Mouse (Mus musculus) heart, postnatal 36 days (tissue): ENCODE results near the gene Ddr1. TPM values are rescaled to one million over a fixed set of nuclear protein-coding genes. Genes with fewer than 3 reads are reported as not detected.

Experiments used
- DNase-seq, 2 experiments: peaks; one replicate each; pipeline ENCODE4 v3.0.0; 2021 to 2022
- intact Hi-C: fragments of 180-260 bp; cut with DNase I; formaldehyde crosslinking; loops from one replicate; pipeline ENCODE4 v1.15.1; 2025
- total RNA-seq, 2 experiments: library from RNA; stranded (reverse); gene quantifications; 2 replicates each; pipeline ENCODE4 v1.2.3; 2021

Ddr1 gene
- total RNA-seq, 2 experiments from 2014 or later, result 29.3 to 37.4 TPM

DNA sequence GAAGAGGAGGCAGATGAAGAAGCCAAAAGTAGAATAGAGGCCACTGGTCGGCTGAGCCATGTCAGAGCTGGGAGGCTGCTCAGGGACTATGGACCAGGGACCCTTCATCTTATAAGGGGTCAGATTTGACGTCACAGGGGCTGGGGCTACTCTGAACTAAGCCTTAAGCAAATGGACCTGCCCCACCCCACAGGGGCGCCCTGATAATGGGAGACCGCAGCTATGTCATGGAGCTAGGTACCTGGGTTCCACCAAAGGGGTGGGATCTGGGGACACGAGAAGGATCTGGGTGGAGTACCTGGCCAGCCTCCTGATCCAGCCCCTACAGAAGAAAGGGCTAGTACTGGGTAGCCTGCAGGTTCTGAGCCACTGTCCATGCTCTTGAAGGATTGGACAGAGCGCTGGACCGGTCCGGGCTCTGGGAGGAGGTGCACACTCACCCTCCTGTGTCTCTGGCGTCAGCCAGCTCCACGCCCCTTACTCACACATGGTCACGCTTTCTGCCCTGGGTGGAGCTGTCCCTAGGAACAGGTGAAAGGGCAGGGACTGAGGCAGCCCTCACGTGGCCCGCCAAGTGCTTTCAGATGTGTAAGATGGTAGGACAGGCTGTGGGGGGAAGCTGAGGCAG lies 60.7 kb downstream of the Ddr1 start, which contains the start of gene Mucl3:
Mucl3 (minus strand) TSS at position 87 of the 628 bp plus-strand sequence.
- DNase-seq, result no peak
- intact Hi-C loops, result no loop called here

DNA sequence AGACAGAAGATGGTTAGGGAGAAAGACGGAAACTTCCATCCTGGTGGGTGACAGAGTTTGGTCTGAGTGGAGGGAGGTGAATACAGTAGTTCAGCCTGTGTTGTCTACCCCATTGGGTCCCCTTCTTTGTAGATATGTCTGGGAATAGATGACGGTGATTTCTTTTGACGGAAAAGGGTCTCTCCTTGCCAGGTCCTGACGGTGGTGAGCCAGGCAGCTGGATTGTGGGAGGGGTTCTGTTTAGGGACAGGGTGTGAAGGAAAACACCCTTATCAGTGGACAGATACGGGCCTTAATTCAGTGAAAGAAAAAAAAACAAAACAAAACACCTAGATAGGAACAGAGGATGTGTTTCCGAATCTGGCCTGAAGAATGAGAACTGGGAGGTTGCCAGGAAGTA lies 65.1 kb downstream of the Ddr1 start:
- intact Hi-C loops, result no loop called here
- DNase-seq, result no peak

DNA sequence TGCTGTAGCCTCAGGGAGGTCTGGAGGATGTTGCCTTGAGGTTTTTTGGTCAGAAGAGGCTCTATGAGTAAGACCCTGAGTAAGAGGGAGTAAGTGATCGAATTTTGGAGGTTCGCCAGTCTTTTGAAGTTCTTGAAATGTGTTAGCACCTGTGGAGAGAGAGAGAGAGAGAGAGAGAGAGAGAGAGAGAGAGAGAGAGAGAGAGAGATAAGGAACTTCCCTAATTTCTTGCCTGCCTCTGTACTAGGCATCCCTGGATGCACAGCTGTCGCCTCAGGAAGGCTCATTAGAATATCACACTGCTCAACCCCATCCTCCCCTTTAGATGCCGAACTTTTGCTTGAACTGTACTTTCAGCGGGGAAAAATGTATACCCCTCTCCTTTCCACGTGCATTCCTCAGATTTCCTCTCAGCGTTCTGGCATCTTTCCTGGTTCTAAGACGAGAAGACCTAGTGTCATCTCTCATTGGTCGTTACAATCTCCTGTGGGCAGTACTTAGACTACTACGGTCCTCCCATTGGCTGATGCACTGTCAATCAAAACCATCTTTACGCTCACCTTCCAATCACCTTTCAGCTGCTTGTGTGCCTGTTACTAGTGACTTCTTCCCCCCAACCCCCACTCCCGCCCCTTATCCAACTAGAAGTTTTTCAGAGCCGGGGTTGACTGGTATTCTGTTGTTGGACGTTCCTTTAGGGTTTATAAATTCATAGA lies 65.8 kb downstream of the Ddr1 start:
- intact Hi-C loops, result no loop called here
- peak; percentile 59 to 69 for DNase-seq

DNA sequence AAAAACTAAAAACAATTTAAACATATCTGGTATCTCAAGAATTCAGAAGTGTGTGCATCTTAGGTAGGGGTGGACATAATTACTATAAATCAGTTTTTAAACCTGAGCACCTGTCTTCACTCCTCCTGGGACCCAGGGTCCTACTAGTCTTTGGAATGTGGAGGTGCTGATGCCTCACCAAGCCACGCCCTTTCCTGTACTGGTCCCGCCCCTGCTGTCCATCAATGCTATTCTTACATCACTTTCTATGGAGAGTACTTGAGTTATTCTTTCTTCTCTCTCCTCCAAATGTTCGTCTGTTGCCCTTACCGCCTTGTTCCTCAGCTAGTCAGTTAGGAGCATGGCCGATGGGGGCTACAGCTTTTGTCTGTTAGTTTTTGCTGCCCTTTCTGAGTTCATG lies 68.1 kb downstream of the Ddr1 start:
- DNase-seq, result peak in 1 of 2 experiments; percentile 31
- intact Hi-C loops, result no loop called here

DNA sequence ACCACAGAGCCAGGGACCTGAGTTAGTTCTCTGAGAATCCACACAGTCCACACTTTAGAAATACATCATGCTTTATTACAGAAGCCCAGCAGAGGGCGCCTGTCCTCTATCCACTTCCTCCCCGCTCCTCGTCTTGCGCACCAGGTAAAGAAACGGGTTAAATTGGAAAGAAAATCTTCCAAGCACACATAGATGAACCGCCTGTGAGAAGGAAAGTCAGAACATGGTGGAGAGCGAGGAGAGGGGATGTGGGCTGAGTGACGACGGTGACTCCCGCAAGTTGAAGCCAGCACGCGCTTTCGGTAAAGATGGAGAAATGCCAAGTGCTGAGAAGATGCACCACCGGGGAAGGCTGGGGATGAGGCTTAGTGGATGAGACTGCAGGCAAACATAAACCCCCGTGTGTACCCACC lies 68.7 kb downstream of the Ddr1 start:
- peak; percentile 61 to 71 for DNase-seq
- intact Hi-C loops, result loop anchor here (1.0 kb wide), 1 partner anchor 90 kb away; no protein-coding TSS in a partner anchor

DNA sequence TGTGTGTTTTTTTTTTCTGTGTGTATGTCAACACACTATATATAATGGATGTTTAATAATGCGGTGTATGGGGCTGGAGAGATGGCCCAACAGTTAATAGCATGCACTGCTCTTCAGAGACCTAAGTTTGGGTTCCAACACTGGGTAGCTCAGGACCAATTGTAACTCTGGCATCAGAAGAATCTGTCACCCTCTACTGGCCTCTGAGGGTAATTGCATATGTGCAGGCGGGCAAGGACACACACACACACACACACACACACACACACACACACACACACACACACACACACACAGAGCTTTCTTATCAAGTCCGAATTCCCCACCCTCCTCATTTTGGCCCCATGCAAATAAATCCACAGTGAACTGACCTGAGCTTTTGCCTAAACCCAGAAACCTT lies 69.2 kb downstream of the Ddr1 start:
- intact Hi-C loops, result loop anchor here (1.0 kb wide), 1 partner anchor 90 kb away; no protein-coding TSS in a partner anchor
- DNase-seq, result no peak

DNA sequence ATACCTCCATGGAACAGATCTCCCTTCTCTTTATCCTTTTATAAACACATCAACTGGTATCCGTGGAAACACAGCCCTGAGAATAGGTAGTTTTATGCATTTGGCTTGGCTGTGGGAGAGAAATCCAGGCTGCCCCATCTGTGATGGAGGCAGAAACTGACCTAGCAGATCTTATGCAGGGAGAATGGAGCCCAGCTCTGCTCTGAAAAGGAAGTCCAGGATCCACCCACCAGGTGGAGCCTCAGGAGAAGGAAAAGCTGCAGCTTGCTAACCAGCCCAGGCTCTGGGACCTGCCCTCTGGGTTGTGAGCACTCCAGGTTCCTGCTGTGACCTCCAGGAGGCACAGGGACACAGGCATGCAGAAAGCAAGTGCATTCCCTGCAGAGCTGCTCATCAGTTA lies 70.4 kb downstream of the Ddr1 start:
- DNase-seq, result no peak

More for the DNA sequence above, 70.4 kb downstream of the Ddr1 start:
- intact Hi-C loops, result no loop called here

Other genes with a start within 250 kb of the Ddr1 start
- under 1 TPM; 0.19 to 0.33 TPM for gene H2-Q10, start 234.5 kb downstream of the Ddr1 start, total RNA-seq
- gene Pou5f1, start 198.6 kb downstream of the Ddr1 start, total RNA-seq, result not detected
- 1 to 10 TPM; 3.4 to 5.2 TPM for gene Tcf19, start 187.8 kb downstream of the Ddr1 start, total RNA-seq
- 1 to 10 TPM; 2.3 to 2.9 TPM for gene Cchcr1, start 187.5 kb downstream of the Ddr1 start, total RNA-seq
- gene Psors1c2, start 171.4 kb downstream of the Ddr1 start, total RNA-seq, result not detected
- under 1 TPM; 0.19 to 0.39 TPM for gene Cdsn, start 152.5 kb downstream of the Ddr1 start, total RNA-seq
- not detected for gene 2300002M23Rik, start 137.2 kb downstream of the Ddr1 start, total RNA-seq
- not detected for gene Sfta2, start 103.1 kb downstream of the Ddr1 start, total RNA-seq
- not detected for gene Gm9573, start 78.0 kb downstream of the Ddr1 start, total RNA-seq
- not detected for gene Mucl3, start 60.9 kb downstream of the Ddr1 start, total RNA-seq
- gene Vars2, start 37.0 kb downstream of the Ddr1 start, total RNA-seq, result 10 to 100 TPM; 31.9 to 33.0 TPM
- 10 to 100 TPM; 16.9 to 17.4 TPM for gene Gtf2h4, start 30.9 kb downstream of the Ddr1 start, total RNA-seq
- gene Ier3, start 117.1 kb upstream of the Ddr1 start, total RNA-seq, result 10 to 100 TPM; 26.8 to 43.0 TPM
- 100 to 1,000 TPM; 154 to 159 TPM for gene Flot1, start 118.6 kb upstream of the Ddr1 start, total RNA-seq
- 10 to 100 TPM; 87.6 to 91.6 TPM for gene Tubb5, start 133.7 kb upstream of the Ddr1 start, total RNA-seq
- gene Mdc1, start 136.9 kb upstream of the Ddr1 start, total RNA-seq, result 10 to 100 TPM; 12.2 to 14.2 TPM
- gene Nrm, start 156.7 kb upstream of the Ddr1 start, total RNA-seq, result 1 to 10 TPM; 2.3 to 2.4 TPM
- 10 to 100 TPM; 15.6 to 17.0 TPM for gene Ppp1r18, start 161.0 kb upstream of the Ddr1 start, total RNA-seq
- gene Dhx16, start 175.2 kb upstream of the Ddr1 start, total RNA-seq, result 10 to 100 TPM; 19.2 to 22.2 TPM
- gene 2310061I04Rik, start 192.8 kb upstream of the Ddr1 start, total RNA-seq, result 100 to 1,000 TPM; 109 to 112 TPM
- 1 to 10 TPM; 6.6 to 6.8 TPM for gene Atat1, start 205.5 kb upstream of the Ddr1 start, total RNA-seq
- 10 to 100 TPM; 51.6 to 53.4 TPM for gene Mrps18b, start 211.8 kb upstream of the Ddr1 start, total RNA-seq
- gene Ppp1r10, start 211.8 kb upstream of the Ddr1 start, total RNA-seq, result 10 to 100 TPM; 22.6 to 44.3 TPM